Mouse (Mus musculus) MEL (cell line): Measurements from ENCODE around the gene Gm37240. TPM values are rescaled to one million over a fixed set of nuclear protein-coding genes. Genes with fewer than 3 reads are reported as not detected.

Experiments used
- DNase-seq: peaks from one replicate; pipeline ENCODE4 v3.0.0; 2011; ENCODE audit warnings: low read depth, low spot score
- H3K27ac ChIP-seq: 2 replicates; pipeline ENCODE4 v1.5.1; 2012; ENCODE audit warnings: low read depth, mild to moderate bottlenecking, control low read depth, low read length, moderate library complexity; ENCODE audit not compliant: control insufficient read depth
- H3K27me3 ChIP-seq, 2 experiments: fragments of 150-350 bp in 1 of 2; sonication (generic) in 1 of 2; 2 replicates each; pipeline ENCODE4 v1.6.1; 2012; ENCODE audit warnings: low read length in 2 of 2, mild to moderate bottlenecking in 2 of 2, improper control_type of control experiment in 1 of 2, moderate library complexity in 1 of 2; ENCODE audit not compliant: insufficient read depth in 2 of 2, control insufficient read depth in 1 of 2
- H3K36me3 ChIP-seq, 2 experiments: 2 replicates each; pipeline ENCODE4 v1.6.1; 2012 to 2014; ENCODE audit warnings: low read length in 2 of 2, improper control_type of control experiment in 1 of 2, inconsistent platforms in 1 of 2, mild to moderate bottlenecking in 1 of 2; ENCODE audit not compliant: insufficient read depth in 2 of 2, control insufficient read depth in 1 of 2
- H3K4me1 ChIP-seq, 2 experiments: fragments of 150-350 bp in 1 of 2; sonication (generic) in 1 of 2; 2 replicates each; pipeline ENCODE4 v1.6.1; 2012; ENCODE audit warnings: low read length in 2 of 2, improper control_type of control experiment in 1 of 2, mild to moderate bottlenecking in 1 of 2; ENCODE audit not compliant: insufficient read depth in 2 of 2, control insufficient read depth in 1 of 2
- H3K4me3 ChIP-seq, 2 experiments: fragments of 150-350 bp in 1 of 2; sonication (generic) in 1 of 2; 2 replicates each; pipeline ENCODE4 v1.5.1; 2012; ENCODE audit warnings: low read depth in 2 of 2, low read length in 2 of 2, mild to moderate bottlenecking in 2 of 2, moderate library complexity in 2 of 2, control low read depth in 1 of 2, improper control_type of control experiment in 1 of 2; ENCODE audit not compliant: control insufficient read depth in 1 of 2, insufficient read depth in 1 of 2
- H3K79me2 ChIP-seq: 2 replicates; pipeline ENCODE4 v1.6.1; 2012; ENCODE audit warnings: mild to moderate bottlenecking, low read length, moderate library complexity; ENCODE audit not compliant: control insufficient read depth, poor library complexity, insufficient read depth
- H3K9ac ChIP-seq: 2 replicates; pipeline ENCODE4 v1.6.1; 2012; ENCODE audit warnings: low read depth, mild to moderate bottlenecking, control low read depth, low read length, moderate library complexity; ENCODE audit not compliant: control insufficient read depth, poor library complexity, severe bottlenecking
- H3K9me3 ChIP-seq: fragments of 150-350 bp; sonication (generic); replicated peaks from 2 replicates; pipeline ENCODE4 v1.6.1; 2012; ENCODE audit warnings: mild to moderate bottlenecking, low read length, improper control_type of control experiment, moderate library complexity; ENCODE audit not compliant: insufficient read depth
- BHLHE40 ChIP-seq: IDR thresholded peaks from 2 replicates; pipeline ENCODE4 v1.6.1; 2012; ENCODE audit warnings: low read depth, mild to moderate bottlenecking, inconsistent platforms, low read length, improper control_type of control experiment, borderline replicate concordance
- CTCF ChIP-seq, 3 experiments: IDR thresholded peaks in 2 of 3; conservative IDR thresholded peaks in 1 of 3; 2 replicates each; pipeline ENCODE4 v1.5.1; 2011 to 2012; ENCODE audit warnings: low read length in 3 of 3, low read depth in 2 of 3, mild to moderate bottlenecking in 2 of 3, improper control_type of control experiment in 1 of 3, inconsistent platforms in 1 of 3, mixed read lengths in 1 of 3, moderate library complexity in 1 of 3; ENCODE audit not compliant: control insufficient read depth in 1 of 3, insufficient read depth in 1 of 3, poor library complexity in 1 of 3, severe bottlenecking in 1 of 3
- EP300 ChIP-seq, 2 experiments: IDR thresholded peaks; 2 replicates each; pipeline ENCODE4 v1.6.1; 2011; ENCODE audit warnings: improper control_type of control experiment in 2 of 2, low read length in 2 of 2, low read depth in 1 of 2, mild to moderate bottlenecking in 1 of 2
- GABPA ChIP-seq: IDR thresholded peaks from 2 replicates; pipeline ENCODE4 v1.6.1; 2012; ENCODE audit warnings: low read depth, mild to moderate bottlenecking, inconsistent platforms, low read length, improper control_type of control experiment, moderate library complexity
- HCFC1 ChIP-seq: IDR thresholded peaks from 2 replicates; pipeline ENCODE4 v1.6.1; 2012; ENCODE audit warnings: low read depth, mild to moderate bottlenecking, inconsistent platforms, low read length, improper control_type of control experiment, moderate library complexity
- JUND ChIP-seq: IDR thresholded peaks from 2 replicates; pipeline ENCODE4 v1.6.1; 2011; ENCODE audit warnings: low read depth, mild to moderate bottlenecking, improper control_type of control experiment, low read length
- MYC ChIP-seq: IDR thresholded peaks from 2 replicates; pipeline ENCODE4 v1.6.1; 2011; ENCODE audit warnings: low read depth, mild to moderate bottlenecking, low read length, improper control_type of control experiment, moderate library complexity
- NRF1 ChIP-seq: IDR thresholded peaks from 2 replicates; pipeline ENCODE4 v1.6.1; 2014; ENCODE audit warnings: low read depth, mild to moderate bottlenecking, inconsistent platforms, low read length, improper control_type of control experiment, moderate library complexity; ENCODE audit not compliant: poor library complexity, insufficient read depth, severe bottlenecking
- POLR2A ChIP-seq, 2 experiments: IDR thresholded peaks; 2 replicates each; pipeline ENCODE4 v1.6.1; 2011 to 2012; ENCODE audit warnings: low read length in 2 of 2, mild to moderate bottlenecking in 2 of 2, control low read depth in 1 of 2, improper control_type of control experiment in 1 of 2, low read depth in 1 of 2, moderate library complexity in 1 of 2; ENCODE audit not compliant: control insufficient read depth in 1 of 2, insufficient read depth in 1 of 2, poor library complexity in 1 of 2
- POLR2AphosphoS2 ChIP-seq: IDR thresholded peaks from 2 replicates; pipeline ENCODE4 v1.6.1; 2011; ENCODE audit warnings: low read length, improper control_type of control experiment
- POLR2AphosphoS5 ChIP-seq: IDR thresholded peaks from 2 replicates; pipeline ENCODE4 v1.6.1; 2012; ENCODE audit warnings: low read depth, borderline replicate concordance, mild to moderate bottlenecking, inconsistent platforms, low read length, moderate library complexity, mixed read lengths
- RAD21 ChIP-seq: IDR thresholded peaks from 2 replicates; pipeline ENCODE4 v1.6.1; 2011; ENCODE audit warnings: mild to moderate bottlenecking, low read depth, low read length, improper control_type of control experiment
- RCOR1 ChIP-seq: IDR thresholded peaks from 2 replicates; pipeline ENCODE4 v1.6.1; 2012; ENCODE audit warnings: low read depth, mild to moderate bottlenecking, inconsistent platforms, low read length, improper control_type of control experiment
- SMC3 ChIP-seq: IDR thresholded peaks from 2 replicates; pipeline ENCODE4 v1.6.1; 2011; ENCODE audit warnings: low read depth, low read length, improper control_type of control experiment
- TAL1 ChIP-seq: IDR thresholded peaks from 2 replicates; pipeline ENCODE4 v1.6.1; 2012; ENCODE audit warnings: mild to moderate bottlenecking, inconsistent platforms, low read length, moderate library complexity, mixed read lengths
- TBP ChIP-seq: IDR thresholded peaks from 2 replicates; pipeline ENCODE4 v1.8.0; 2011; ENCODE audit warnings: low read depth, low read length, improper control_type of control experiment
- USF1 ChIP-seq: IDR thresholded peaks from 2 replicates; pipeline ENCODE4 v1.6.1; 2014; ENCODE audit warnings: low read depth, mild to moderate bottlenecking, inconsistent platforms, low read length, improper control_type of control experiment, moderate library complexity
- ZKSCAN1 ChIP-seq: IDR thresholded peaks from 2 replicates; pipeline ENCODE4 v1.6.1; 2012; ENCODE audit warnings: low read depth, mild to moderate bottlenecking, inconsistent platforms, low read length, improper control_type of control experiment, moderate library complexity
- ZNF384 ChIP-seq: IDR thresholded peaks from 2 replicates; pipeline ENCODE4 v1.6.1; 2012; ENCODE audit warnings: low read depth, mild to moderate bottlenecking, inconsistent platforms, low read length, improper control_type of control experiment
- polyA plus RNA-seq, 2 experiments: library from polyadenylated mRNA; stranded (reverse) in 1 of 2; unstranded in 1 of 2; fragments of >175 nt in 1 of 2; fragments of >200 nt in 1 of 2; gene quantifications; 2 replicates each; pipeline versions ENCODE4 v1.2.1 to v1.2.4; 2012; ENCODE audit warnings: low replicate concordance in 2 of 2, low read depth in 1 of 2; ENCODE audit not compliant: insufficient read length in 2 of 2, insufficient read depth in 1 of 2, missing spikeins in 1 of 2
- total RNA-seq: library from RNA; depleted of rRNA; stranded (reverse); fragments of 300-350 nt; gene quantifications from 2 replicates; pipeline ENCODE4 v1.2.3, GENCODE M21; 2012

Gm37240 gene
- total and polyA plus RNA-seq, 3 experiments, result 0.04 TPM; not detected in 2

DNA sequence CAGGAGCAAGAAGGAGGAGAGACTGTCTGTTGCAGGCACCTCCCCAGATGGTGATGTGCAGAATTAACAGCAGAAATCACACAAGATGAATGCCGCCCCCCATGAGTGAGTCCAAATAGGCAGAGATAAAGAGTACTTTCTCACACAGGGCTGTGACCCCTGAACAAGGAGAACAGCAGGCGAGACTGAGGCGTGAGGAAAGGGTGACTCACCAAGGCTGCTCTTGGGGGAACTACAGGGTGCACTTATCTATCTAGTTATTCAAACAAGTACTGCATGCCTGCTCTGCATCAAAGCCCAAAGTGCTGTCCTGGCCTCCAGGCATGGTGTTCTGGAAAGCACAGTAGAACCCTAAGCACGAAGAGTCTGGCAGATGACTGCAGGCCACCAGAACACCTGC, 113.4 kb downstream of the Gm37240 start:
- H3K79me2 ChIP-seq, result no peaks in the 10 kb centered on the region
- no peak overlapping the region for H3K9ac ChIP-seq
- H3K36me3 ChIP-seq, result no peaks in the 10 kb centered on the region
- no peak overlapping the region for H3K4me3 ChIP-seq
- H3K9me3 ChIP-seq, result no peaks in the 10 kb centered on the region
- H3K27ac ChIP-seq, result no peak overlapping the region
- no peaks in the 10 kb centered on the region for H3K4me1 ChIP-seq
- H3K27me3 ChIP-seq, result no peaks in the 10 kb centered on the region
- DNase-seq, result no peak
- TF ChIP-seq POLR2AphosphoS5, result no peak
- TF ChIP-seq EP300 (IDR thresholded peaks at IDR 0.05; ENCODE audit: low read depth in 1 of 2, low read length in 2 of 2), result no peak
- TF ChIP-seq TBP, result no peak
- no peak for TF ChIP-seq MYC
- TF ChIP-seq POLR2A (IDR thresholded peaks at IDR 0.05; ENCODE audit: control insufficient read depth in 1 of 2, insufficient read depth in 1 of 2, low read depth in 1 of 2, low read length in 2 of 2, poor library complexity in 1 of 2), result no peak
- no peak for TF ChIP-seq RCOR1
- no peak for TF ChIP-seq TAL1
- no peak for TF ChIP-seq ZNF384
- no peak for TF ChIP-seq USF1
- TF ChIP-seq JUND, result no peak
- TF ChIP-seq GABPA, result no peak
- TF ChIP-seq ZKSCAN1, result no peak
- TF ChIP-seq POLR2AphosphoS2, result no peak

DNA sequence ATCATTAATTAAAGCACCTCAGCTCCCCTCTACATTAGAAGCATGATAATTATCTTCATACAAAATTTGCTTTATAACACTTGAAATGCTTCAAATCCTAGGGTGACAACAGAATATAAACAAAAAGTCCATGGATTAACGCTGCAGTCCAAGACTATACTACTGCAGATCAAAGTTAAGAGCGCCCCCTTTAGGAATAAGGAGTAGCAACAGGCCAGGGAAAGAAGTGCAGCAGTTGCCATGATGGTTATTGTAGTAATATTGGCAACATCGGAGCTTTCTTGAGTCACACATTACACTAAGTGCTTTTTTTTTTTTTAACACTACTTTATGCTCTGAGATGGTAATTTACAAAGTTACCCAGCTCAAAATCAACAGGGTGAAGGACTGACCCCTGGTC, 113.9 kb downstream of the Gm37240 start:
- H3K27me3 ChIP-seq, result no peaks in the 10 kb centered on the region
- H3K4me1 ChIP-seq, result no peaks in the 10 kb centered on the region
- peak in 2 of 3 experiments; percentile 23 to 30; a peak in 3 of 6 replicates for TF ChIP-seq CTCF (IDR thresholded peaks at IDR 0.05 in 2 of 3, conservative IDR thresholded peaks at IDR 0.05 in 1 of 3; ENCODE audit: control insufficient read depth in 1 of 3, insufficient read depth in 1 of 3, low read depth in 2 of 3, low read length in 3 of 3, poor library complexity in 1 of 3, severe bottlenecking in 1 of 3)
- TF ChIP-seq NRF1, result no peak
- no peak for TF ChIP-seq BHLHE40
- no peak for TF ChIP-seq HCFC1
- TF ChIP-seq RAD21, result peak; percentile 22
- 0 out of 2 replicates have a peak, but pooled peaks have one; percentile 5 for TF ChIP-seq SMC3
- no peaks in the 10 kb centered on the region for H3K79me2 ChIP-seq
- no peaks in the 10 kb centered on the region for H3K9me3 ChIP-seq
- H3K4me3 ChIP-seq, result no peak overlapping the region
- no peak overlapping the region for H3K9ac ChIP-seq
- no peak overlapping the region for H3K27ac ChIP-seq
- peak; percentile 2 for DNase-seq
- no peaks in the 10 kb centered on the region for H3K36me3 ChIP-seq
